Mouse (Mus musculus) right cerebral cortex, adult 18-20 months (tissue): ENCODE measurements at regions not wholly inside any gene's neighbourhood (a gene's known extent, or its start where the extent isn't known, plus 50 kb on each side); places are given as distances from the start of the nearest gene placed in this dataset.
"Not testable (repeated sequence)": the region's sequence is repeated elsewhere in the genome, so short reads cannot be mapped to it uniquely, and the experiment has no call there.

Experiments used
- DNase-seq: peaks from one replicate; pipeline ENCODE4 v3.0.0; 2022; ENCODE audit warnings: mixed read lengths

DNA sequence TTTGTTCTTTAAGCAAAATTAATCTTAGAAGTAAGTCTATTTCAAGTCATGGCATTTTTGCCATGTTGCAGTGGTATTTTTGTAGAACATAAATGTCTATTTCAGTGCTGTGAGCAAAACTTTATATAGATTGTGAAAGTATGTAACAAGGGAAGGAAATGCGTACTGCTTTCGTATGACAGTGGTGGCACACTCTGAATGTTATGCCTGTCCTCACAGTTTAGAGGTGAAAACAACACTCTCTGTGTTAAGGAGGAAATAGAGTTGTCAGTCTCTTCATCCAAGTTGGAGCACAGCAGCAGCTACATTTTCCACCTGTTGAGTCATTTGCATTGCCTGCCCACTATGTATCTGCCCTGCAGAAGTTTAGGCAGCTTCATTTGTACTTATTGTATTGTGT lies 550.0 kb upstream of the Gm10801 start:
- peak; percentile 3 for DNase-seq

DNA sequence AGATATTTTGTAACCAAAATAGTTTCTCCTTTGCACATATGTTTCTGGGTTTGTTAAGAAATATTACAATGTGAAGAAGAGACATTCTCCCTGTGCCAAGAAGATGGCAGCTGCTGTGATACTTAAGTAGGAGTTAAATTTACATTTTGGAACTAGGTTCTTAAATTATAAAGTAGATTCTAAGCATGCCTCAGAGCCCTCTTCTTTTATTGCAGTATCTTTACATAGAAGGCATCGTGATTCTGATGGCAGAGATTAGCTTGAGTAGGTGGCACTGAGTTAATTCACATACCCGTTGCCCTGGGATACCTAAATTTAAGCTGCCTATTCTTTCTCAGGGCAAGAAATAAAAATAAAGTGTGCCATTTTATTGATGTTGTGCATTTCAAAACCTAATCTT lies 538.6 kb upstream of the Gm10801 start:
- DNase-seq = peak; percentile 66

DNA sequence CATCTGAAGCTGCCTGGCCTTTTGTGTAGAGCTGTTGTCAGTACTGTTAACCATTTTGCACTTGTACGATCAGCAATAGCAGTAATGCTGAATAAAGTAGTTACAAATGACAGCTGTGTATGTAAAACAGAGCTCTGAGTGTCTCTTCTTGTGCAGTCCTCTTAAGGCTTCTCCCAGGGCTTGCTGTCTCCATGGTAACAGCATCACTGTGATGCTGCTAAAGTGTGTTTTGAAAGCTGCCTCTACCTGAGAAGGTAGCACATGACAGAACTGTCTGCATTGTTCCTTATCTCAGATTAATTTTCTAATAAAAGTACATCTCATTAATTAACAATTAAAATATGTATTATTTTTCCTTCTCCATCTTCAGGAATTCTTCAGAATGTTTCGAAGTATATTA lies 537.4 kb upstream of the Gm10801 start:
- DNase-seq = peak; percentile 8

DNA sequence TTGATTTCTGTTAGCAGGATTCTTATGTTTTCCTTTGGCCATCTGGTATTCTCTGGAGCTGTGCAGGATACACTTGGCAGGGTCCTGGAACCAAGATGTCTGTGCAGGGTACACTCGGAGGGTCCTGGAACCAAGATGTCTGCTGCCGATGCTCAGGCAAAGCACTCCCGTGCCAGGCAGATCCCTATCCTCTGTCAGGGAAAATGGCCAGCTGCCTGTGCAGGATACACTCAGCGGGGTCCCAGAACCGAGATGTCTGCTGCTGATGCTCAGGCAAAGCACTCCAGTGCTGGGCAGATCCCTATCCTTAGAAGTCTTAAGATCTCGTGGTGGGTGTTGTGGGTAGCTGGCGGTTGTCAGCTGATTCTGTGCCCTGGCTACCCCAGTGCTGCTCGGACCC lies 521.6 kb upstream of the Gm10801 start:
- not testable (repeated sequence) for DNase-seq

DNA sequence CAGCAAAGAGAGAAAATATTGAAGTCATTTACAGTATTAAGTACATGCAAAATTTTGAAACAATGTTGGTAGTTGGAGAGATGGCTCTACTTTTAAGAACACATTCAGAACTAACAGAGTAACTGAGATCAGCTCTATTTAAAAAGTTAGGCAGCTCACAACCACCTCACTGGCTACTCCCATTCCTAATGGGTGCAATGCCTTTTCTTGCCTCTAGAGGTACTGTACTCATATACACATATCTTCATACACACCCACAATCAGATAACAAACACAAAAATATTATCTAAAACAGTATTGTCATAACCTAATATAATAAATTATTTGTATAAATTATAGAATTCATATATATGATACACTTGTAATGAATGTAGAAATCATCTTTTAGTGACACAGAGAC lies 518.3 kb upstream of the Gm10801 start:
- no peak for DNase-seq
